Mouse (Mus musculus): ENCODE results near the gene Zzz3. TPM values are rescaled to one million over a fixed set of nuclear protein-coding genes. Genes with fewer than 3 reads are reported as not detected.

Gene Zzz3
- total RNA-seq, 1 experiment from 2014 or later, result 113 TPM

- ATAC-seq (replicated peaks in 1 of 2; ENCODE audit: insufficient read depth in 1 of 2, low FRiP score in 2 of 2, low TSS enrichment in 1 of 2, low read depth in 1 of 2, poor library complexity in 2 of 2, severe bottlenecking in 2 of 2), result no peak
These were observed 1.7 kb downstream of the Zzz3 start for GRCm38 (mm10) chr3:152396988-152397314.

GRCm38 (mm10) chr3:152397335-152397940 lies 2.2 kb downstream of the Zzz3 start:
- ATAC-seq (replicated peaks in 1 of 2; ENCODE audit: insufficient read depth in 1 of 2, low FRiP score in 2 of 2, low TSS enrichment in 1 of 2, low read depth in 1 of 2, poor library complexity in 2 of 2, severe bottlenecking in 2 of 2), result no peak

GRCm38 (mm10) chr3:152400441-152400840 lies 5.2 kb downstream of the Zzz3 start:
- no peak for ATAC-seq (replicated peaks in 1 of 2; ENCODE audit: insufficient read depth in 1 of 2, low FRiP score in 2 of 2, low TSS enrichment in 1 of 2, low read depth in 1 of 2, poor library complexity in 2 of 2, severe bottlenecking in 2 of 2)

GRCm38 (mm10) chr3:152400875-152401274 lies 5.6 kb downstream of the Zzz3 start:
- no peak for ATAC-seq (replicated peaks in 1 of 2; ENCODE audit: insufficient read depth in 1 of 2, low FRiP score in 2 of 2, low TSS enrichment in 1 of 2, low read depth in 1 of 2, poor library complexity in 2 of 2, severe bottlenecking in 2 of 2)

- ATAC-seq (replicated peaks in 1 of 2; ENCODE audit: insufficient read depth in 1 of 2, low FRiP score in 2 of 2, low TSS enrichment in 1 of 2, low read depth in 1 of 2, poor library complexity in 2 of 2, severe bottlenecking in 2 of 2), result no peak; a peak in 1 of 4 replicates
These were observed 6.8 kb downstream of the Zzz3 start for GRCm38 (mm10) chr3:152401964-152402670.

GRCm38 (mm10) chr3:152402671-152403066 lies 7.4 kb downstream of the Zzz3 start:
- no peak for ATAC-seq (replicated peaks in 1 of 2; ENCODE audit: insufficient read depth in 1 of 2, low FRiP score in 2 of 2, low TSS enrichment in 1 of 2, low read depth in 1 of 2, poor library complexity in 2 of 2, severe bottlenecking in 2 of 2)

GRCm38 (mm10) chr3:152403827-152404226 lies 8.6 kb downstream of the Zzz3 start:
- ATAC-seq (replicated peaks in 1 of 2; ENCODE audit: insufficient read depth in 1 of 2, low FRiP score in 2 of 2, low TSS enrichment in 1 of 2, low read depth in 1 of 2, poor library complexity in 2 of 2, severe bottlenecking in 2 of 2), result no peak

GRCm38 (mm10) chr3:152405420-152405819 lies 10.1 kb downstream of the Zzz3 start:
- ATAC-seq (replicated peaks in 1 of 2; ENCODE audit: insufficient read depth in 1 of 2, low FRiP score in 2 of 2, low TSS enrichment in 1 of 2, low read depth in 1 of 2, poor library complexity in 2 of 2, severe bottlenecking in 2 of 2), result no peak

GRCm38 (mm10) chr3:152405978-152406640 lies 10.8 kb downstream of the Zzz3 start:
- peak; percentile 40 to 46; a peak in 3 of 4 replicates for ATAC-seq (replicated peaks in 1 of 2; ENCODE audit: insufficient read depth in 1 of 2, low FRiP score in 2 of 2, low TSS enrichment in 1 of 2, low read depth in 1 of 2, poor library complexity in 2 of 2, severe bottlenecking in 2 of 2)

GRCm38 (mm10) chr3:152410980-152411551 lies 15.8 kb downstream of the Zzz3 start:
- ATAC-seq (replicated peaks in 1 of 2; ENCODE audit: insufficient read depth in 1 of 2, low FRiP score in 2 of 2, low TSS enrichment in 1 of 2, low read depth in 1 of 2, poor library complexity in 2 of 2, severe bottlenecking in 2 of 2), result no peak

GRCm38 (mm10) chr3:152412362-152412761 lies 17.1 kb downstream of the Zzz3 start:
- ATAC-seq (replicated peaks in 1 of 2; ENCODE audit: insufficient read depth in 1 of 2, low FRiP score in 2 of 2, low TSS enrichment in 1 of 2, low read depth in 1 of 2, poor library complexity in 2 of 2, severe bottlenecking in 2 of 2), result no peak

GRCm38 (mm10) chr3:152428925-152429324 lies 33.7 kb downstream of the Zzz3 start:
- no peak for ATAC-seq (replicated peaks in 1 of 2; ENCODE audit: insufficient read depth in 1 of 2, low FRiP score in 2 of 2, low TSS enrichment in 1 of 2, low read depth in 1 of 2, poor library complexity in 2 of 2, severe bottlenecking in 2 of 2)

GRCm38 (mm10) chr3:152432677-152433076 lies 37.4 kb downstream of the Zzz3 start:
- ATAC-seq (replicated peaks in 1 of 2; ENCODE audit: insufficient read depth in 1 of 2, low FRiP score in 2 of 2, low TSS enrichment in 1 of 2, low read depth in 1 of 2, poor library complexity in 2 of 2, severe bottlenecking in 2 of 2), result no peak

- no peak for ATAC-seq (replicated peaks in 1 of 2; ENCODE audit: insufficient read depth in 1 of 2, low FRiP score in 2 of 2, low TSS enrichment in 1 of 2, low read depth in 1 of 2, poor library complexity in 2 of 2, severe bottlenecking in 2 of 2)
These were observed 40.3 kb downstream of the Zzz3 start for GRCm38 (mm10) chr3:152435590-152435989.

GRCm38 (mm10) chr3:152438068-152438467 lies 42.8 kb downstream of the Zzz3 start:
- ATAC-seq (replicated peaks in 1 of 2; ENCODE audit: insufficient read depth in 1 of 2, low FRiP score in 2 of 2, low TSS enrichment in 1 of 2, low read depth in 1 of 2, poor library complexity in 2 of 2, severe bottlenecking in 2 of 2), result no peak

- ATAC-seq (replicated peaks in 1 of 2; ENCODE audit: insufficient read depth in 1 of 2, low FRiP score in 2 of 2, low TSS enrichment in 1 of 2, low read depth in 1 of 2, poor library complexity in 2 of 2, severe bottlenecking in 2 of 2), result no peak
These were observed 47.5 kb downstream of the Zzz3 start for GRCm38 (mm10) chr3:152442795-152443194.

- no peak for ATAC-seq (replicated peaks in 1 of 2; ENCODE audit: insufficient read depth in 1 of 2, low FRiP score in 2 of 2, low TSS enrichment in 1 of 2, low read depth in 1 of 2, poor library complexity in 2 of 2, severe bottlenecking in 2 of 2)
These were observed 48.8 kb downstream of the Zzz3 start for GRCm38 (mm10) chr3:152444114-152444513.

- no peak for ATAC-seq (replicated peaks in 1 of 2; ENCODE audit: insufficient read depth in 1 of 2, low FRiP score in 2 of 2, low TSS enrichment in 1 of 2, low read depth in 1 of 2, poor library complexity in 2 of 2, severe bottlenecking in 2 of 2)
These were observed 51.7 kb downstream of the Zzz3 start for GRCm38 (mm10) chr3:152446966-152447365.
